Mouse (Mus musculus) embryo, embryonic 10.5 days (tissue): Measurements from ENCODE around the gene Cd300a.
A peak's percentile ranks its signal among the peaks of the same experiment; 100 is the strongest.
"Not testable (repeated sequence)": the region's sequence is repeated elsewhere in the genome, so short reads cannot be mapped to it uniquely, and the experiment has no call there.

ENCODE experiments used
- DNase-seq: peaks from one replicate; pipeline ENCODE4 v3.0.0-alpha.2; 2015; ENCODE audit warnings: low spot score

Gene Cd300a

GRCm38 (mm10) chr11:114907567-114907966 lies 17.7 kb downstream of the Cd300a start:
- no peak for DNase-seq

- DNase-seq, result no peak
Measured at GRCm38 (mm10) chr11:114908086-114908485, 18.2 kb downstream of the Cd300a start.

- DNase-seq, result not testable (repeated sequence)
Measured at GRCm38 (mm10) chr11:114909538-114909937, 19.7 kb downstream of the Cd300a start.

DNA sequence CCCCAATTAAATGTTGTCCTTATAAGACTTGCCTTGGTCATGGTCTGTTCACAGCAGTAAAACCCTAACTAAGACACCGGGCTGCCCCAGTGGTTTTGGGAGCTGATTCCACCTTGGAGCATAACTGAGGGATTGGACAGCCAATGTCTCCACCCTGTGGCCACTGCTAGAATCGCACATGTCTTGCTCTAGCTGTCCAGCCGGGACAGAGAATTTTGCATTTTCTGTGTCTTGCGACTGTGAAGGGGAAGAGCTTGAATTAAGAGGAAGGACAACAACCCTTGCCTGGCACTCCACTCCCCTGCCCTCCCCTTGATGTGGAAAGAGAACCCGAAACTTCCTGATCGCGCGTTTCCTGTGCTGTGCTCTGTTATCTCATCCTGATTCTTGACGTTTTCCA lies 23.0 kb downstream of the Cd300a start:
- peak; percentile 90 for DNase-seq

DNA sequence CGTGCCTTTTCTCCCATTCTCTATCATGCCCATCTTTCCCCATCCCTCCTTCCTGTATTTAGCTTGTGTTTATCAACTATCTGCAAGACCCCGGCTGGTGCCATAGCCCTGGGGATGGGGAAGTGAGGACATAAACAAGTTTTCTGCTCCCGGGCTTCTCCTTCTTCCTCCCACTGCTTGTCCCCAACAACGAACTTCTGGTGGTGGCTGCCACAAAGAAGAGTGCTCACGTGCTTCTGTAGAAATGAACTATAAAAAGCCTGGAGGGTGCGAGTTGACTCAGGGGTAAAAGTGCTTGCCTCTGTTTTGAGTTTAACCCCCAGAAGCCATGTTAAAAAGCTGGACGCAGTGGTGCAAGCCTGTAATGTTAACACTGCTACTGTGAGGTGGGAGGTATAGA lies 25.1 kb downstream of the Cd300a start:
- DNase-seq, result no peak

DNA sequence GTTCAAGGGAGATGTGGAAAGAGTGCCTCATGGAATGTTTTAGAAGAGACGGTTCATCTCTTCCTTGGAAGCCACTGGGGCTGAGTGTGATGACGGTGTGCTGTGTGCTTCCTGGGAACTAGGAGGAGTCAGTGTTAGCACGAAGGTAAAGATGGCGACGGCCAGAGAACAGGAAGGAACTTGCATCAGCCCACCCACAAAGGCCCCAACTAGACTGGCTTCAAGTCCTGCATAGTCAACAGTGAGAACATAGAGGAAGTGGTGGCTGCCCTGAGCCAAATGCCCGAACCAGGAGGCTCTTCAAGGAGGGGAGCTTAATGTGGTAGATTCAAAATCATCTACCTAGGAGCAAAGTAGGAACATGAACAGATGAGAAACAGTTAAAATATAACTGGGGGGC lies 27.3 kb downstream of the Cd300a start:
- DNase-seq, result no peak

DNA sequence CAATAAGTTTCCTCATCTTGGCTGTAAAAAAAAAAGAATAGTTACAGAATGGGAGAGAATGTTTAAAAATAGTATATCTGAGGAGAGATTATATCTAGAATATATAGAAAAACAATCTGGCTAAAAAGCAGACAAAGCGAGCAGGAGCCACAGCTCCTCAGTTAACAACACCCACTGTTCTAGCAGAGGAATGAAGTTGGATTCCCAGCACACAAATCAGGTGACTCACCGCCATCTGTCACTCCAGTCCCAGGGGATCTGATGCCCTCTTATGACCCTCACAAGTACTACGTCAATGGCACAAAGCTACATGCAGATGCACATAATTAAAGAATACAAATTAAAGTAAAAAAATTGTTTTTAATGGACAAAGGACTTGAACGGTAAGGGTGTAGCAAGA lies 32.6 kb downstream of the Cd300a start:
- DNase-seq, result no peak

DNA sequence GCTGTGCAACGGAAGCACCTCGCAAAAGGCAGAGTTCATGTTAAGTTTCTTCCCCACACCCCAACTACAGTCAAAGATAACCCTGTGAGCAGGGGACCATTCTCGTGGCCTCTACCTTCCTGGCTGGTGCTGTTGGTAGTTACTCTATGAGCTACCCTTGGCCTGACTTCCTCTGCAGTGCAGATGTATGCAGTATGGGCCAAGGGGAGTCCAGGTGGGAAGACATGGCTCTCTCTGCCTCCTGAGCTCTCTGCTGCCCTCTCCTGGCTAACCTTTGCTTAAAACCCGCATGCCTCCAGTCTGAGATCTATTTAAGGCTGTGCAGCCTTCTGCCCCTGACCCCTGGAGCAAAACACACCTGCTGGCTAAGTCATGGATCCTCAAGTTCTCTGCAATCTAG lies 34.1 kb downstream of the Cd300a start:
- peak; percentile 30 for DNase-seq

GRCm38 (mm10) chr11:114929581-114929980 lies 39.7 kb downstream of the Cd300a start:
- DNase-seq, result no peak

- no peak for DNase-seq
Measured at GRCm38 (mm10) chr11:114931041-114931440, 41.2 kb downstream of the Cd300a start.

- no peak for DNase-seq
Measured at GRCm38 (mm10) chr11:114933591-114933990, 43.8 kb downstream of the Cd300a start.

DNA sequence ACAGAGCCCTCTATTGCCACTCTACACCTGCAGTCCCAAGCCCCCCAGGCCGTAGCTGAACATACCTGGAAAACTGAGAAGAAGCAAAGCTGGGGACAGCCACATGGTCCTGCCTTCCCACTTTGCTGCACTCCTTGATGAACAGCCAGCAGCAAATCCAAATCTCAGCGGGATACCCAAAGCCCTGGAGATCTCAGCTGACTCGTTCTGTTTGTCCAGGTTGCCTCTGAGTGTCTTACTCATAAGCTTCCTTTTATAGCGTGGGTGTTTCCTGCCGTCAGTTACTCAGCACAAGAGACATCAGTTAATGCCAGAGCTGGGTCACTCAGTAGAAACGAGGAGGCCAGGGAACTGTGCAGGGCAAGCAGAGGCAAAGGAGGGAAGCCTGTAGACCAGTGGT lies 44.3 kb downstream of the Cd300a start, which contains the start of gene Cd300lb:
Cd300lb (minus strand) TSS at position 243 of the 400 bp plus-strand sequence.
- DNase-seq, result no peak
